Mouse (Mus musculus) mature B cell (primary cell): ENCODE data around the gene Accsl.

ENCODE experiments used
- in situ Hi-C: fragments of 300-500 bp; cut with MboI; formaldehyde crosslinking; loops from 2 replicates; pipeline ENCODE4 v1.14.3; 2019

Gene Accsl

DNA sequence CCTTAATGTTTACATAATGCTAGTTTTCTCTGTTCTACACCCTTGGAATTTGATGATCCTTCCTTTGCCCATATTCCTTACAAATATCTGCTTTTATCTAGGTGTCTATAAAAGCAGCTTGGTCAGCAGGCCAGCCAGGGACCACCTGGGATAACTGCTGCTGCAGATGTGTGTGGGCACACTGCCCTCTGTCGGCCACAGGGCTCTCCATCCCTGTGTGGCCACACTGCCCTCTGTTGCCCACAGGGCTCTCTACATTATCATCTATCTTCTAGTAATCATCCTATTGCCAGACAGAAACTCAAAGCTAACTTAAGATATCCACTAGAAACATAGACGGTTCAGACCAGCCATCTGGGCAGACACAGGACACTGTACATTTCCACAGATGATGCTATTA, 59.0 kb downstream of the Accsl start:
- in situ Hi-C loops, result no loop called here

DNA sequence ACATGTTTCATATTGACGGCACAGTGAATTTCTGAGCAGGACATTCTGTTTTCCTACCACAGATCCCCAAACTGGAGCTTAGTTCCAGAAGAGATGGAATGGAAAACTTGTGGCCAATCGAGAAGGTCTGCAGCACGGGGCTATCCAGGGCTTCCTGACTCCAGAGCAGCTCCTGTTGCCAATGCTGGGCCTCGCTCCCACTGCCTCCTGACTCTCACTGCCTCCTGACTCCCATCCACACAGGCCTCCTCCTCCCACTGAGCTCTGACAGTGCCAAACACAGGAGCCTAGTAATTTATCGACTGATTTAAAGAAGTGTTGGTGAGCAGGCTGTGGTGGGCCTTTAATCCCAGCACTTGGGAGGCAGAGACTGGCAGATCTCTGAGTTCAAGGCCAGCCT, 60.9 kb downstream of the Accsl start:
- in situ Hi-C loops, result no loop called here

DNA sequence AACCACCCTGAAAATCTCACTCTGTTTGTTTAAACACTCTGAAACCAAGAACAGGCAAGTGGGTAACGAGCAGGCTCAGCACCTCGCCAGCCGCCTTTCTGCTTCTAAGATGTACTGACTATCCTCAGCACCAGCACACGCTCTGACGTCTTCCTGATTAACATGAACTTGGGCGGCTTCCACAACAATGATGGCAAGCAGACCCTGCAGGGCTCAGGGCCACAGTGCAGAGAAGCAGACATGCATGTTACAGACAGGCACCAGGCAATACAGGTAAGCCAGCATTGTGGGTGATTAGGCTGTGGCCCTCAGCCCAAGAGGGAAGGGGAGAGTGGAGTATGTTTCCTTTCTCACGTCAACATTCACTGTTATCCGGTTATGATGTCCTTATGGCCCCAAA, 61.5 kb downstream of the Accsl start:
- in situ Hi-C loops, result no loop called here

GRCm38 (mm10) chr2:93806487-93807201, 62.3 kb downstream of the Accsl start:
- in situ Hi-C loops, result no loop called here

DNA sequence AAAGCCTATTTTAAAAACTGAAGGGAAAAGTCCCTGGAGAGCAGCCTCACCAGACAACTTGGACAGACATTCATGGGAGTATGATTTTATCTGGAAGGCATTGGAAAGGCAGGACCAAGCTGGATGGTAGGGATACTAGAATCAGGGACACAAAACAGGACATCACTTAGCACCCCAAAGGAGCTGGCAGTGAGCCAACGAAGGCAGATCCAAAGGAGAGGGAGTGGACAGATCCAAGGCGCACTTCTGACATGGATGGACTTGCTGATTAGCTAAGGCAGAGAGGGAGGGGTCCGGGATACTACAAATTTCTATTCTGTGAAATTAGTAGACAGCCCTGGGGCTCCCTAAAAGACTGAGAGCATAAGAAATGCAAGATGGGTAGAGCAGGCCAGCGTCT, 63.4 kb downstream of the Accsl start:
- in situ Hi-C loops, result no loop called here
